Mouse (Mus musculus) hindbrain, postnatal 0 days (tissue): ENCODE measurements at regions not wholly inside any gene's neighbourhood (a gene's known extent, or its start where the extent isn't known, plus 50 kb on each side); places are given as distances from the start of the nearest gene placed in this dataset.
A peak's percentile ranks its signal among the peaks of the same experiment; 100 is the strongest.

ENCODE experiments used
- ATAC-seq: fragments of 200-750 bp; cut with Nextera tagmentation; 2 replicates; pipeline ENCODE4 v1.8.0; 2017; ENCODE audit warnings: mild to moderate bottlenecking, moderate TSS enrichment, moderate library complexity
- DNase-seq: peaks from one replicate; pipeline ENCODE4 v3.0.0-alpha.2; 2015; ENCODE audit warnings: low spot score
- H3K27ac ChIP-seq: fragments of 300-500 bp; sonication (generic); 2 replicates; pipeline ENCODE4 v1.5.1; 2014; ENCODE audit warnings: mild to moderate bottlenecking
- H3K27me3 ChIP-seq: fragments of 300-500 bp; sonication (generic); 2 replicates; pipeline ENCODE4 v1.6.1; 2014; ENCODE audit warnings: low read length, mixed read lengths; ENCODE audit not compliant: insufficient read depth
- H3K36me3 ChIP-seq: fragments of 300-500 bp; sonication (generic); 2 replicates; pipeline ENCODE4 v1.6.1; 2014; ENCODE audit warnings: low read length, mixed read lengths; ENCODE audit not compliant: insufficient read depth
- H3K4me1 ChIP-seq: fragments of 300-500 bp; sonication (generic); 2 replicates; pipeline ENCODE4 v1.6.1; 2014; ENCODE audit warnings: antibody characterized with exemption, low read length, mixed read lengths; ENCODE audit not compliant: insufficient read depth
- H3K4me2 ChIP-seq: fragments of 300-500 bp; sonication (generic); 2 replicates; pipeline ENCODE4 v1.6.1; 2014; ENCODE audit warnings: low read depth, mild to moderate bottlenecking, low read length, moderate library complexity, mixed read lengths
- H3K4me3 ChIP-seq: fragments of 300-500 bp; sonication (generic); 2 replicates; pipeline ENCODE4 v1.5.1; 2014; ENCODE audit warnings: low read length
- H3K9ac ChIP-seq: fragments of 300-500 bp; sonication (generic); replicated peaks from 2 replicates; pipeline ENCODE4 v1.6.1; 2014; ENCODE audit warnings: mild to moderate bottlenecking, low read length, moderate library complexity, mixed read lengths
- H3K9me3 ChIP-seq: fragments of 300-500 bp; sonication (generic); 2 replicates; pipeline ENCODE4 v1.6.1; 2016; ENCODE audit warnings: low read length, mixed read lengths
- CTCF ChIP-seq: IDR thresholded peaks from 2 replicates; pipeline ENCODE4 v1.5.1; 2016; ENCODE audit warnings: antibody characterized with exemption, control low read depth, low read depth
- WGBS: fragments of 180-500 bp; shearing (Covaris S2); extraction: QIAGEN DNeasy Blood & Tissue Kit; methylation state at CpG from one replicate; pipeline ENCODE4 v1.1.7; 2014; 5-methylcytosine and 5-hydroxymethylcytosine counted together

DNA sequence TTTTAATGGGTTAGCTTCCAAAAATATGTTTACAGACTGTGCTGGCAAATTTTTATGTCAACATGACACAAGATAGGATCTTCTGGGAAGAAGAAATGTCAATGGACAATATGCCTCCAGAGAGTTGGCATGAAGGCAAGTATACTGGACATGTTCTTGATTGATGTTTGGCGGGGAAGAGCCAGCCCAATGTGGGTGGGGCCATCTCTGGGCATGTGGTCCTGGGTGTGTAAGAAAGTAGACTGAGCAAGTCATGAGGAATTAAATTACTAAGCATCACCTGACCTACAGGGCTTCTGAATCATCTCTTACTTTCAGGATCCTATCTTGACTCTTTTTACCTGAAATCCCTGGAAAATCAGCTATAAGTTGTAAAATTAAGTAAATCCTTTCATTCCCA lies 525.0 kb upstream of the Grm7 start:
- no peak overlapping the region for H3K27ac ChIP-seq
- DNase-seq, result no peak
- no peaks in the 10 kb centered on the region for H3K27me3 ChIP-seq
- H3K4me2 ChIP-seq, result no peak overlapping the region
- H3K4me3 ChIP-seq, result no peak overlapping the region
- ATAC-seq, result no peak
- H3K9me3 ChIP-seq, result no peaks in the 10 kb centered on the region
- WGBS, result 84% methylated on average over 1 of the region's 1 CpGs
- no peak overlapping the region for H3K9ac ChIP-seq
- TF ChIP-seq CTCF, result no peak
- no peaks in the 10 kb centered on the region for H3K36me3 ChIP-seq
- no peaks in the 10 kb centered on the region for H3K4me1 ChIP-seq

DNA sequence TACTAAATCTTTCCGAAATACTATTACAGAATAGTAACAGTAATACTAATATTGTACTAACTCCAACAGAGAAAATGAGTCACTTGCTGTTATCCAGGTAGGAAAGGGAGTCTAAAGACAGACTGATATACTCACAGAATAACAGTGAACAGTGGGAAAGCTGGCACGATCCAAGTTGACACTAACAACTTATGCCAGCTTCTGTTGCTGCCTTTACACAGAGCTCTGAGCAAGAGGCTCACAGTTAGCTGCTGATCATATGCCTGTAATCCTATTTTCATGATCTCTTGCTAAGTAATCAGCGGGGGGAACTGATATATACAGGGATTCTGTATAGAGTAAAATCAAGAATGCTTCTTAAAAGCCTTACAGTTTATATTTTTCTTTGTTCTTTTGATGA lies 513.1 kb upstream of the Grm7 start:
- Histone ChIP-seq H3K4me2 (no peak overlapping the region), H3K9me3 (no peaks in the 10 kb centered on the region), H3K4me1 (no peaks in the 10 kb centered on the region), H3K27me3 (no peaks in the 10 kb centered on the region), H3K4me3 (no peak overlapping the region), H3K27ac (no peak overlapping the region), H3K36me3 (no peaks in the 10 kb centered on the region), H3K9ac (no peak overlapping the region)
- TF ChIP-seq CTCF, result no peak
- DNase-seq (peak; percentile 31), ATAC-seq (no peak)
- 67% methylated on average over 3 of the region's 3 CpGs for WGBS

- H3K9ac ChIP-seq, result no peak overlapping the region
- TF ChIP-seq CTCF, result no peak
- no peaks in the 10 kb centered on the region for H3K4me1 ChIP-seq
- no peak overlapping the region for H3K4me3 ChIP-seq
- DNase-seq (no peak), ATAC-seq (no peak)
- H3K36me3 ChIP-seq, result no peaks in the 10 kb centered on the region
- H3K4me2 ChIP-seq, result no peak overlapping the region
- no peaks in the 10 kb centered on the region for H3K9me3 ChIP-seq
- WGBS, result 79% methylated on average over 1 of the region's 1 CpGs
- H3K27ac ChIP-seq, result no peak overlapping the region
- H3K27me3 ChIP-seq, result no peaks in the 10 kb centered on the region
Observed at GRCm38 (mm10) chr6:110133587-110133986, 511.8 kb upstream of the Grm7 start.

GRCm38 (mm10) chr6:110137043-110137650 lies 508.2 kb upstream of the Grm7 start:
- 41% methylated on average over 7 of the region's 7 CpGs for WGBS
- Histone ChIP-seq H3K27me3 (no peaks in the 10 kb centered on the region), H3K9me3 (no peaks in the 10 kb centered on the region), H3K4me3 (no peak overlapping the region), H3K9ac (no peak overlapping the region), H3K27ac (no peak overlapping the region), H3K36me3 (no peaks in the 10 kb centered on the region), H3K4me1 (no peaks in the 10 kb centered on the region), H3K4me2 (no peak overlapping the region)
- DNase-seq, result no peak
- no peak for ATAC-seq
- no peak for TF ChIP-seq CTCF

- ATAC-seq (no peak), DNase-seq (no peak)
- Histone ChIP-seq H3K4me3 (no peak overlapping the region), H3K27me3 (no peaks in the 10 kb centered on the region), H3K27ac (no peak overlapping the region), H3K4me2 (no peak overlapping the region), H3K36me3 (no peaks in the 10 kb centered on the region), H3K9ac (no peak overlapping the region), H3K4me1 (no peaks in the 10 kb centered on the region), H3K9me3 (no peaks in the 10 kb centered on the region)
- 91% methylated on average over 2 of the region's 2 CpGs for WGBS
- no peak for TF ChIP-seq CTCF
Observed at GRCm38 (mm10) chr6:110139396-110139795, 506.0 kb upstream of the Grm7 start.

- 58% methylated on average over 2 of the region's 2 CpGs for WGBS
- DNase-seq, result peak; percentile 41
- H3K4me3 ChIP-seq, result no peak overlapping the region
- no peaks in the 10 kb centered on the region for H3K27me3 ChIP-seq
- ATAC-seq, result no peak
- no peaks in the 10 kb centered on the region for H3K36me3 ChIP-seq
- H3K27ac ChIP-seq, result no peak overlapping the region
- no peak overlapping the region for H3K4me2 ChIP-seq
- H3K4me1 ChIP-seq, result no peaks in the 10 kb centered on the region
- H3K9me3 ChIP-seq, result no peaks in the 10 kb centered on the region
- H3K9ac ChIP-seq, result no peak overlapping the region
- no peak for TF ChIP-seq CTCF
Observed at GRCm38 (mm10) chr6:110168539-110168938, 476.8 kb upstream of the Grm7 start.

GRCm38 (mm10) chr6:110205973-110206372 lies 439.4 kb upstream of the Grm7 start:
- Histone ChIP-seq H3K36me3 (no peaks in the 10 kb centered on the region), H3K4me3 (no peak overlapping the region), H3K27me3 (no peaks in the 10 kb centered on the region), H3K27ac (no peak overlapping the region), H3K9ac (no peak overlapping the region), H3K9me3 (no peaks in the 10 kb centered on the region), H3K4me2 (no peak overlapping the region), H3K4me1 (no peaks in the 10 kb centered on the region)
- DNase-seq (peak; percentile 25), ATAC-seq (no peak)
- 42% methylated on average over 2 of the region's 2 CpGs for WGBS
- no peak for TF ChIP-seq CTCF
